Mouse (Mus musculus) megakaryocyte, embryonic 14.5 days (primary cell): ENCODE results near the gene Vpreb3.

Source experiments
- FLI1 ChIP-seq: IDR thresholded peaks from 2 replicates; pipeline ENCODE4 v1.6.1; 2012; ENCODE audit warnings: low read length, inconsistent platforms, mixed read lengths
- GATA1 ChIP-seq: IDR thresholded peaks from 3 replicates; pipeline ENCODE4 v1.6.1; 2012; ENCODE audit warnings: mixed read lengths, low read length, inconsistent platforms, borderline replicate concordance

DNA sequence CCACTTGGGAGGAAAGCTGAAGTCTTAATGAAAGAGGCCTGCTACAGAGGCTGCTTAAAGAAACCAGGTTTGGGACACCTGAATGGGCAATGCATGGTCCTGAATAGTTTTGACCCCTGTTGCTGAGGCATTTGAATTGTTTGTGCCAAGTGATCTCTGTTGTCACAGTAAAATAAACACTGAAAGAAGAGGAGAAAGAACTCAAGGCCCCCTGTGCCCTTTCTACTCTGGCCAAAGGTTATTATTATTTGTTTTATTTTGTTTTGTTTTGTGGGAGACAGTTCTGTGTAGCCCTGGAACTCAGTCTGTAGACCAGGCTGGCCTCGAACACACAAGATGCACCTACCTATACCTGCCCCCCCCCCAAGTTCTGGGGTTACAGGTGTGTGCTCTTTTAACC is 7.9 kb upstream of the Vpreb3 start:
- TF ChIP-seq GATA1 (no peak), FLI1 (no peak)
